Mouse (Mus musculus) MEL (cell line): ENCODE results near the gene Mfng.

ENCODE experiments used
- CTCF ChIP-seq, 3 experiments: IDR thresholded peaks in 2 of 3; conservative IDR thresholded peaks in 1 of 3; 2 replicates each; pipeline ENCODE4 v1.5.1; 2011 to 2012; ENCODE audit warnings: low read length in 3 of 3, low read depth in 2 of 3, mild to moderate bottlenecking in 2 of 3, improper control_type of control experiment in 1 of 3, inconsistent platforms in 1 of 3, mixed read lengths in 1 of 3, moderate library complexity in 1 of 3; ENCODE audit not compliant: control insufficient read depth in 1 of 3, insufficient read depth in 1 of 3, poor library complexity in 1 of 3, severe bottlenecking in 1 of 3
- GATA1 ChIP-seq: IDR thresholded peaks from 2 replicates; pipeline ENCODE4 v1.6.1; 2011; ENCODE audit warnings: low read depth, low read length, improper control_type of control experiment
- HCFC1 ChIP-seq: IDR thresholded peaks from 2 replicates; pipeline ENCODE4 v1.6.1; 2012; ENCODE audit warnings: low read depth, mild to moderate bottlenecking, inconsistent platforms, low read length, improper control_type of control experiment, moderate library complexity
- MAFK ChIP-seq: IDR thresholded peaks from 2 replicates; pipeline ENCODE4 v1.6.1; 2011; ENCODE audit warnings: low read depth, mild to moderate bottlenecking, low read length, improper control_type of control experiment, borderline replicate concordance
- MAX ChIP-seq: IDR thresholded peaks from 2 replicates; pipeline ENCODE4 v1.6.1; 2011; ENCODE audit warnings: low read length, improper control_type of control experiment
- MYB ChIP-seq: IDR thresholded peaks from 2 replicates; pipeline ENCODE4 v1.6.1; 2011; ENCODE audit warnings: mild to moderate bottlenecking, low read depth, low read length, improper control_type of control experiment
- MYC ChIP-seq: IDR thresholded peaks from 2 replicates; pipeline ENCODE4 v1.6.1; 2011; ENCODE audit warnings: low read depth, mild to moderate bottlenecking, low read length, improper control_type of control experiment, moderate library complexity
- TAL1 ChIP-seq: IDR thresholded peaks from 2 replicates; pipeline ENCODE4 v1.6.1; 2012; ENCODE audit warnings: mild to moderate bottlenecking, inconsistent platforms, low read length, moderate library complexity, mixed read lengths
- TBP ChIP-seq: IDR thresholded peaks from 2 replicates; pipeline ENCODE4 v1.8.0; 2011; ENCODE audit warnings: low read depth, low read length, improper control_type of control experiment
- USF2 ChIP-seq, 2 experiments: IDR thresholded peaks; 2 replicates each; pipeline ENCODE4 v1.6.1; 2011 to 2012; ENCODE audit warnings: improper control_type of control experiment in 2 of 2, low read length in 2 of 2, borderline replicate concordance in 1 of 2, inconsistent platforms in 1 of 2, low read depth in 1 of 2, mild to moderate bottlenecking in 1 of 2; ENCODE audit not compliant: insufficient read depth in 1 of 2
- ZKSCAN1 ChIP-seq: IDR thresholded peaks from 2 replicates; pipeline ENCODE4 v1.6.1; 2012; ENCODE audit warnings: low read depth, mild to moderate bottlenecking, inconsistent platforms, low read length, improper control_type of control experiment, moderate library complexity

DNA sequence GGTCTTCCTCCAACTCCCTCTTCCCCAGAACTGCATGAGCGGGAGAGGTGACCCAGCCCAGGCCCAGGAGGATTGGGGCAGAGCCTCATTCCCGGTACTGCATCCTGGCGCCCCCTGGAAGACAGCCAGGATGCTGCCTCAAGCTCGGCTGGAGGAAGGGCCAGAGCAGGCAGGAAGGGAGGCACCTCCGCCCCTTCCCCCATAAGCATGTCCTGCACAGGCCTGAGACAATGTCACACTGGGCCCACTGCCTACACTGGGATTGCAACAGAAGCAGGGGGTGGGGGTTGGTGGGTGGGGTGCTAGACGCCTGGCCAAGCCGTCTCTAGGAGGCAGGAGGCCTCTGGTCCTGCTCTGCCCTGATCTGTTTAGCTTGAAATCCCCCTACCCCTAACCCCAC, 12.7 kb upstream of the Mfng start:
- TF ChIP-seq CTCF (IDR thresholded peaks at IDR 0.05 in 2 of 3, conservative IDR thresholded peaks at IDR 0.05 in 1 of 3; ENCODE audit: control insufficient read depth in 1 of 3, insufficient read depth in 1 of 3, low read depth in 2 of 3, low read length in 3 of 3, poor library complexity in 1 of 3, severe bottlenecking in 1 of 3) (no peak), HCFC1 (no peak), MYB (no peak), TBP (no peak), GATA1 (no peak), MYC (no peak), ZKSCAN1 (no peak), MAFK (no peak), USF2 (IDR thresholded peaks at IDR 0.05; ENCODE audit: borderline replicate concordance in 1 of 2, insufficient read depth in 1 of 2, low read depth in 1 of 2, low read length in 2 of 2) (no peak), TAL1 (no peak), MAX (no peak)
